Mouse (Mus musculus) CH12.LX (cell line): Measurements from ENCODE around the gene Pnpla8.

Source experiments
- BHLHE40 ChIP-seq: IDR thresholded peaks from 2 replicates; pipeline ENCODE4 v1.6.1; 2011; ENCODE audit warnings: mild to moderate bottlenecking, low read depth, low read length, improper control_type of control experiment
- CHD2 ChIP-seq: IDR thresholded peaks from 2 replicates; pipeline ENCODE4 v1.6.1; 2011; ENCODE audit warnings: low read length, improper control_type of control experiment
- CTCF ChIP-seq, 2 experiments: IDR thresholded peaks in 1 of 2; conservative IDR thresholded peaks in 1 of 2; 2 replicates each; pipeline ENCODE4 v1.5.1; 2011 to 2012; ENCODE audit warnings: low read depth in 2 of 2, low read length in 2 of 2, improper control_type of control experiment in 1 of 2, inconsistent platforms in 1 of 2, mild to moderate bottlenecking in 1 of 2, moderate library complexity in 1 of 2
- E2F4 ChIP-seq: IDR thresholded peaks from 2 replicates; pipeline ENCODE4 v1.6.1; 2011; ENCODE audit warnings: low read depth, low read length, improper control_type of control experiment; ENCODE audit not compliant: insufficient replicate concordance
- EP300 ChIP-seq: IDR thresholded peaks from 2 replicates; pipeline ENCODE4 v1.6.1; 2011; ENCODE audit warnings: low read length, improper control_type of control experiment
- GABPA ChIP-seq: IDR thresholded peaks from 2 replicates; pipeline ENCODE4 v1.6.1; 2012; ENCODE audit warnings: low read depth, low read length, improper control_type of control experiment, inconsistent platforms; ENCODE audit not compliant: insufficient replicate concordance
- JUN ChIP-seq: IDR thresholded peaks from 2 replicates; pipeline ENCODE4 v1.6.1; 2011; ENCODE audit warnings: low read depth, mild to moderate bottlenecking, low read length, improper control_type of control experiment, moderate library complexity; ENCODE audit not compliant: insufficient read depth
- MAX ChIP-seq: IDR thresholded peaks from 2 replicates; pipeline ENCODE4 v1.6.1; 2011; ENCODE audit warnings: low read length, improper control_type of control experiment
- NRF1 ChIP-seq: IDR thresholded peaks from 2 replicates; pipeline ENCODE4 v1.6.1; 2014; ENCODE audit warnings: low read depth, mild to moderate bottlenecking, inconsistent platforms, low read length, improper control_type of control experiment, moderate library complexity
- POLR2A ChIP-seq: IDR thresholded peaks from 2 replicates; pipeline ENCODE4 v1.6.1; 2011; ENCODE audit warnings: low read depth, mild to moderate bottlenecking, improper control_type of control experiment, low read length
- RCOR1 ChIP-seq: conservative IDR thresholded peaks from 2 replicates; pipeline ENCODE4 v1.6.1; 2012; ENCODE audit warnings: low read depth, mild to moderate bottlenecking, inconsistent platforms, low read length, improper control_type of control experiment
- SIN3A ChIP-seq: IDR thresholded peaks from 2 replicates; pipeline ENCODE4 v1.6.1; 2012; ENCODE audit warnings: low read length, improper control_type of control experiment, inconsistent platforms
- ZNF384 ChIP-seq: IDR thresholded peaks from 2 replicates; pipeline ENCODE4 v1.6.1; 2012; ENCODE audit warnings: low read depth, low read length, improper control_type of control experiment, inconsistent platforms

- no peak for TF ChIP-seq CHD2
- no peak for TF ChIP-seq CTCF (conservative IDR thresholded peaks at IDR 0.05 in 1 of 2, IDR thresholded peaks at IDR 0.05 in 1 of 2; ENCODE audit: low read depth in 2 of 2, low read length in 2 of 2)
- TF ChIP-seq RCOR1, result no peak
- no peak for TF ChIP-seq EP300
- TF ChIP-seq SIN3A, result no peak
- no peak for TF ChIP-seq GABPA
- no peak for TF ChIP-seq POLR2A
- TF ChIP-seq MAX, result no peak
- no peak for TF ChIP-seq ZNF384
- peak; percentile 23; the same call in 1 of the 2 replicates for TF ChIP-seq BHLHE40
- TF ChIP-seq E2F4, result no peak
- no peak for TF ChIP-seq NRF1
- no peak for TF ChIP-seq JUN
These were observed 133.9 kb downstream of the Pnpla8 start for GRCm38 (mm10) chr12:44355116-44355515.
